Mouse (Mus musculus) E14TG2a.4 (cell line): ENCODE measurements around the gene Sh3d21.

Source experiments
- CTCF ChIP-seq: conservative IDR thresholded peaks from 2 replicates; pipeline ENCODE4 v1.5.1; 2014; ENCODE audit warnings: low read length
- POU5F1 ChIP-seq: IDR thresholded peaks from 2 replicates; pipeline ENCODE4 v1.6.1; 2014; ENCODE audit warnings: low read length, borderline replicate concordance

DNA sequence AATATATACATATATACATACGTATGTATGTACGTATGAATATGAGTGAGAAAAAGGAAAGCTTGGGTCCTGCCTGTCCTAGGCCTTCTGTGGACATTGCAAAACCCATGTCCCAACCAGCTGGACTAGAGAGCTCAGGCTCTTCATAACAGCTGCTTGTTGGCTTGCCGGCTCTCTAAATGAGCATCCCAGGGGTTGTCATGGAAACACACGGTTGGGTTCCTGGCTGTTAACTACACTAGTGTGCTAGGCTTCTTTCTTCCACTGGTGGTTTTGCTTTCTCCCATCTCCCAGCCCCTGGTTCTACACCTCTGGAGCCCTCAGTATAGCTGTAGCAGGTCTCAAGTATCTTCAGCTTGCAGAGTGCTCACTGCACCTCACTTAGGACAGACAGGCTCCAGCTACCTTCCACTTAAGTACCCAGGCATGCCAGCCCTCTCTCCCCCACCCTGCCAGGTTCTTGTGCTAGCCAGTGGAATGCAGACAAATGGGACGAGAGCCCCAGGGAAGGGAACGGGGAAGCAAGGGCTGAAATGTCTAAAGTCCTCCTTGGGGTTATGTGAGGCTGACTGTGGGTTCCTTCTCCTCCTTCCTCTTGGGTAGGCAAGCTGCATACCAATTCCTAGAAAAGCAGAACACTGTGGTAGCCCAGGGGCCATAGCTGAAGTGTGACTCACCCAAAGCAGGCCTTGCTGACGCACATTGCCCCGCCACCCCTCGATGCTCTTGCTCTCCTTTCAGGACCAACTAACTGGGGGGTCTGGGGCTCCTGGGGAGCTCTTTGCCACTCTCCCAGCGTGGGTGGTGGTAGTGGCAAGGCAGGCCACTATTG lies 31.8 kb downstream of the Sh3d21 start:
- TF ChIP-seq CTCF, result no peak
- no peak for TF ChIP-seq POU5F1
